Comparison of ENCODE assay signal across 8 mouse cellular contexts in genomic region chr12:12680371-12680921, GRCm38 (mm10).
A peak's percentile ranks its signal among the peaks of the same experiment; 100 is the strongest.
DNase-seq lines count a peak whose midpoint lies in the region; ATAC-seq lines count a peak whose summit lies in the region.

No protein-coding gene starts in this region.

- H3K4me3 ChIP-seq in forebrain, embryonic 15.5 days, result peak overlapping the region; percentile 42
- H3K4me3 ChIP-seq in intestine, embryonic 14.5 days (ENCODE audit: low read depth, low read length), result peak overlapping the region; percentile 20

- no peaks in the 10 kb centered on the region for H3K36me3 ChIP-seq in forebrain, embryonic 15.5 days
- no peaks in the 10 kb centered on the region for H3K36me3 ChIP-seq in intestine, embryonic 14.5 days (ENCODE audit: control insufficient read depth, insufficient read depth, low read length)

- H3K27me3 ChIP-seq in forebrain, embryonic 15.5 days, result no peaks in the 10 kb centered on the region
- no peaks in the 10 kb centered on the region for H3K27me3 ChIP-seq in intestine, embryonic 14.5 days (replicated peaks; ENCODE audit: control insufficient read depth, insufficient read depth, low read length)

- peak overlapping the region; percentile 50 for H3K4me2 ChIP-seq in forebrain, embryonic 15.5 days (replicated peaks)
- H3K4me2 ChIP-seq in intestine, embryonic 14.5 days (ENCODE audit: low read length), result peak overlapping the region; percentile 42

- H3K9me3 ChIP-seq in forebrain, embryonic 15.5 days, result no peaks in the 10 kb centered on the region
- H3K9me3 ChIP-seq in intestine, embryonic 14.5 days (ENCODE audit: control insufficient read depth, low read length), result no peaks in the 10 kb centered on the region

- peak overlapping the region; percentile 67 for H3K9ac ChIP-seq in forebrain, embryonic 15.5 days (replicated peaks)
- H3K9ac ChIP-seq in intestine, embryonic 14.5 days (ENCODE audit: low read length), result 0 out of 2 replicates have a peak overlapping the region, but pooled peaks have one; percentile 3

- H3K4me1 ChIP-seq in forebrain, embryonic 15.5 days, result peaks cover 77% of the 10 kb centered on the region
- peaks cover 14% of the 10 kb centered on the region for H3K4me1 ChIP-seq in intestine, embryonic 14.5 days (replicated peaks; ENCODE audit: control insufficient read depth, insufficient read depth, low read length)

- DNase-seq in layer of hippocampus, adult 11-12 months (ENCODE audit: low spot score), result peak; percentile 40
- DNase-seq in layer of hippocampus, adult 9-10 months (ENCODE audit: low spot score), result no peak
- DNase-seq in intestine, embryonic 14.5 days (ENCODE audit: low spot score), result peak; percentile 74
- peak; percentile 2 for DNase-seq in lung, postnatal 14 days
- peak; percentile 30 to 54 for DNase-seq in right cerebral cortex, postnatal 36 days (ENCODE audit: low spot score in 2 of 2)
- DNase-seq in gastrocnemius, postnatal 25 days, result no peak
- DNase-seq in cerebellum, postnatal 36 days, result no peak

- WGBS in forebrain, embryonic 15.5 days, result 5% methylated on average over 14 of the region's 14 CpGs
- WGBS in intestine, embryonic 14.5 days, result 17% methylated on average over 14 of the region's 14 CpGs

- peak; percentile 86 for ATAC-seq in forebrain, embryonic 15.5 days (replicated peaks)
- peak; percentile 54; the same call in 1 of the 2 replicates for ATAC-seq in intestine, embryonic 14.5 days (replicated peaks; ENCODE audit: low FRiP score, low TSS enrichment, low read depth)

- peak overlapping the region; percentile 96 for H3K27ac ChIP-seq in forebrain, embryonic 15.5 days (replicated peaks)
- H3K27ac ChIP-seq in intestine, embryonic 14.5 days (ENCODE audit: low read depth), result no peak overlapping the region

Comparison
In these comparisons a context has a peak if more than half of its experiments do, and no peak if none do; other contexts are left out.
1. DNase-seq: peak in layer of hippocampus, adult 11-12 months (single experiment), intestine, embryonic 14.5 days (single experiment), lung, postnatal 14 days (single experiment) and right cerebral cortex, postnatal 36 days (2 of 2); none in layer of hippocampus, adult 9-10 months (single experiment), gastrocnemius, postnatal 25 days (single experiment) and cerebellum, postnatal 36 days (0 of 2).